Mouse (Mus musculus): ENCODE results near the gene Atxn2. TPM values are rescaled to one million over a fixed set of nuclear protein-coding genes. Genes with fewer than 3 reads are reported as not detected.

The Atxn2 gene
- total RNA-seq, 2 experiments from 2014 or later = 84.9 to 95.4 TPM

DNA sequence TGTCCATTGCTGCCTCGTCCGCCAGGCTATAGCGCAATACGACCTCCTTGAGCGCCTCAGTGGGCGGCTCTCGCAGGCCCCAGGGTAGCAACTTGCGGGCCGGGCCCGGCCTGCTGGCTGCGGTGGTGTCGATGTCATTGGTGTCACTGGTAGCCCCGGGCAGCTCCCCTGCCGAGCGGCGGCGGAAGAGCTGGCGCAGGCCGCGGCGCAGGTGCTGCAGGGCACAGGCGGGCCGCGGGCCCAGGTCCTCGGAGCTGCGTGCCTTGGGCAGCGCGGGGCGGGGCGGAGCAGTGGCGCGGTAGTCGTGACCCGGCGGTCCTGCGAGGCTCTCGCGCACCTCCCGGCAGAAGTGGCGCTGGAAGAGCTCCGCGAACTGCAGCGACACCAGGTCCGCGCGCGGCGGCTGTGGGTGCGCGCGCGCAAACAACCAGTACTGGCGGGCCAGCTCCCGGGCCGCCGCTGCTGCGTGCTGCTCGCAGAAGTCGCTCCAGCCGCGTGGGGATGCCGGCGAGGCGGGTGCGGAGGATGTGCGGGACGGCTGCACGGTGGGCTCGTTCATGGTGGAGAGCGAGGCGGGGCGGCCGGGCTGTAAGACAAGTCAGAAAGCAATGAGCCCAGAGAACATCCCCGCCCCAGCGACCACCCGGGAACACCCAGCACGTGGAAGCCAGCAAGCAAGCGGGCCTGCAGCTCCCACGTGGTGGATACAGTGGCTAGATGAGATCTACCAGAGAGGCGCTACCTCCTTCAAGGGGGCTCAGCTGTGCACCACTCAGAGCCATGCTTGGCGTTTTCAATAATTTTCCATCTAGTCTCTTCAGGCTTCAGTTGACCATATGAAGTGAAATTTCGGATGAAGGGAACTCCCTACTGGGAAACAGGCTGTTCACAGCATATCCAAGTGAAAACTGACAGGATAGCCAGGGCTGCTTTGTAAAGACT lies 117.6 kb downstream of the Atxn2 start:
- intact Hi-C loops (cut with DNase I) = no loop called here
- DNase-seq = no peak

DNA sequence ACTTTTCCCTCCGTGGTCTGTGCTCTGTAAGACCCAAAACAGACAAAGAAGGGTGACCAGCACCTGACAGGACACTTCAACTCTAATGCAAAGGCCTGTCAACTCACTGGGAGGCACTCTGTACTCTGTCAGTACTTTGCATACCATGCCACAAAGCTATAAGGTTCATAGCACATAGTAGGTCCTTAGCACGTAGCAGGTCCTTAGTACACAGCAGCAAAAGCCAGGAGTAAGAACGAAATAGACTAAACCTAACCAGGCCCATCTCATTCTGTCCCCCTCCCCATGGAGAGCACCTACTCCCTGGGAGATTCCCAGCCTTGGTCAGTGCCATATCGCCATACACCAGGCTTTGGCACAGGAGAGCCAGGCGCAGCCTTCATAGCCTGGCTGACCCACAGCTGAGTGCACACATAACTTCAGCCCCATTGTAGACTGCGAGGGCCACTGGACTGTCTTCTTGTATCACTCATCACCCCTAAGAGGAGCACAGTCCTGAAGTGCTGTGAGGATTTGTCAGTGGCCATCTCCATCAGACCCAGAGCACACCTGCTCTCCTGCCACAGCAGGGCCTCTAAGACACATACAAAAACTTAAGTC lies 120.0 kb downstream of the Atxn2 start:
- intact Hi-C loops (cut with DNase I) = no loop called here
- no peak for DNase-seq

DNA sequence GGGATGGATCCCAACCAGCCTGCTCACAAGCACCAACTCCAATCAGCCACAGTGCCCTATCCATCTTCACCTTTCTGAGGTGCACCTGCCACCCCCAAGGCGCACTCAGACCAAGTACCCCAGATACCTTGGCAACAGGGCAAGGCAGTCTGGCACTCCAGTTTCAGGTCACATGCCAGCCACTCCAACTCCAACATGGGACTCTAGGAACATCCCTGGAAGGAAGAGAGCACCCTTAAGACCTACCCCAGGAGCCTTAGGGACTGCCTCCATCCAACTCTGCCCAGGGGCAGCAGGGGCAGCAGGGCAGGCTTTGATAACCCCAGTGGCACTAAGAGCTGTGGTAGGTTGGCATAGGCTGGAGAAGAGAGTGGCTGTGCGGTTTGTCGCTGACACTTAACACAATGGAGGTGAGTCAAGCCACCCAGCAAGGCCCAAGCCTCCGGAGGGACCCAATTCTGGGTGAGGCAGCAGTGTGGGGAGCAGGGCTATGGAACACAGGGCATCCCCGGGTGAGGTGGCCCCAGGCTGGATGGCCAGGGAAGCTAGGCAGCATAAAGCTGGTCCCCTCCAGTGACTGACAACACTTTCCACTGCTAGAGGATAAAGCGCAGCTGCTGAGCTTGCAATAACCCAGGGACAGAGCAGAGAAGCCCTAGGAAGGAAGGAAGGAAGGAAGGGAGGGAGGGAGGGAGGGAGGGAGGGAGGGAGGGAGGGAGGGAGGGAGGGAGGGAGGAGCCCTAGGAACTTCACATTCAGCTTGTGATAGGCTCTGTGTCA lies 121.4 kb downstream of the Atxn2 start:
- no peak for DNase-seq
- intact Hi-C loops (cut with DNase I) = no loop called here

DNA sequence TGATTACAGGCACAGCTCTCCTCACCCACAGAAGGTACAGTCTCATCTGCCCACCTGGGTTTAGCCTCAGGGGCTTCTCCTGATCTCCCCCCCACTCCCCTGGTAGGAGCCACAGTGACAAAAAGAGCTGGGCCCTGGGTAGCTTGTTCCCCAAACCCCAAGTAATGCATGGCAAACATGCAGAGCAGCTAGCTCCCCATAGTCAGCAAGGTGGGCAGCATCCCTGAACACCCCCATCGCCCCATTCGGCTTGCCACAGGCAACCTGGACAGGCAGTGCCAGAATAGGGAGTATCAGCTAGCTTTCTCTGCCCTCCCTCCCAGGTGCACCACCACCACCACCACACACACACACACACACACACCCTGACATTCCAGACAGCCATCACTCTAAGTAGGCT lies 122.0 kb downstream of the Atxn2 start:
- intact Hi-C loops (cut with DNase I) = no loop called here
- no peak for DNase-seq

DNA sequence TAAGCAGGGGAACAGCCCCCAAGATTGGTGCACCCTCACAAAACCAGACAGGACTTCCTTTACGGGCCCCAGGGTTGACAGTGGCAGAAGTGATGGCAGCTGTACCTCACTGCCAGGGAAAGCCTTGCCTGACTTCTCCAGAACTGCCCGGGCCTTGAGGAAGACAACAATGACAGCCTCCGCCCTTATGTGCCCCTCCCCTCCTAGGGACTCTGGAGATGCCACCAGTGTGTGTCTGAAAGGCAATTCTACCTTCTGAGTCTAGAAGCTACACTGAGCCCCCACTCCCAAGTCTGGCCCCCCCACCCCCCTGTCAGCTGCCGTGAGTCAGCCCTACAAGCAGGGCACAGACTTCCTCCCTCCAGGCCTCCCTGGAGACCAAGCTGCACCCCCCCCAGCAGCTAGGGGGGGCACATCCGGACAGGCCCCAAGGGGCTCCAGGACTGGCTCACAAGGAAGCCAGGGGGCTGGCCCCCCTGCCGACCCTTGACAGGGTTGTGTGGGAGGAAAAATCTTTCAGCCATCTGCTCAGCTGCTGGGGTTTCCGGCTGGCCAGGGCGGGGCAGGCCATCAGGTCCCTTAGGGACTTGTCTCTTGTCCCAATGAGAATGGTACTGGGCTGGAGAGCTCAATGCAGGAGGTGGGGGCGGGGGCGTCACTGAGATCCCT lies 122.6 kb downstream of the Atxn2 start:
- intact Hi-C loops (cut with DNase I) = no loop called here
- peak in 1 of 2 experiments; percentile 67 for DNase-seq

DNA sequence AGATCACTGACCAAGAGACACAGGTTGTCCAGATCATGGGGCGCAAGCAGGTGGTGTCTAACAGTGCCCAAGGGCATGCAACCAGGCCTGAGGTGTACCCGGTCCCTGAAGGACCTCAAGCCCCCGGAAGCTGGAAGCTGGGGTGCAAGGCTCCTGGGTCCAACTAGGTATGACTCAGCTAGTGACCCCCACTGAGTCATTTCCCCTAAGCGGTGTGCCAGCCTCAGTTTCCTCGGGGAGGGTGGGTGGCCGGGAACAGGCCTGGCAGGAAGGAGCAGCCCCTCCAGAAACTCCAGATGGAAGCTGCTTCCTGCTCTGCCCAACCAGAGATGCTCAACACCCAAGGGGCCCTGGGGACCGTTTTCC lies 123.1 kb downstream of the Atxn2 start:
- no peak for DNase-seq

DNA sequence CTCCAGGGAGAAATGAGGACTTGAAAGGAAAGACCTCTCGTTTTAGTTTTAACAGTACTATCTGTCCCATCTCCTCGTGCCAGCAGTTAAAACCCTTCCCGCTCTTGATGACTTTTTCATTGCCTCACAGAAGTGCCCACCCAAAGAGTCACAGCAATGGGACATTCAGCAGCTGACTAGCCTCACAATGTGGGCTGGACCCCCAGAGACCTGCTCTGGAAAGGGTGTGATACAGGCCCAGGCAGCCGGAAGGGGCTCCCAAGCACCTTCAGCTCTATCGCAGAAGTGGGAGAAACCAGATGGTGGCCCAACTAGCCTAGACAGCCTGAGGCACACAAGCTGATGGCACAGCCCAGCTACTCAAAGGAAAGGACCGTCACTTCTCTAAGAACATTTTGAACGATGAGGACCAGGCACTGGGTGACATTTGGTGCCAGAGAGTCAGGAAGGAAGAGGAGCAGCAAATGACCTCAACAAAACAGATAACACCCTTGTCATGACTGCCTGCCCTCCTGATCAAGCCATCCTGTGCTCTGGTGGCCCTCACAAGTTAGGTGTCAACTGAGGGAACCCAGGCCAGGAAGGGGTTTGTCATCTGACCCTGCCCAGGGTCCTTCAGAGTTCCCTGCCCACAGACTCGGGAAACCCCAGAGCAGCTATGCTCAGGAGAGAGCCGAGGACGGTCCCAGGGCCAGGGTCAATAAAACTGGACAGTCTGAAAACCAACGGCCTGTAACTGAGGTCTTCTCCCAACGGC lies 124.0 kb downstream of the Atxn2 start:
- DNase-seq = no peak
- intact Hi-C loops (cut with DNase I) = loop anchor here (5.0 kb wide), 1 partner anchor 123 kb away; the partner anchor contains the start of gene Atxn2

More for the DNA sequence above, 123.1 kb downstream of the Atxn2 start:
- intact Hi-C loops (cut with DNase I) = no loop called here

DNA sequence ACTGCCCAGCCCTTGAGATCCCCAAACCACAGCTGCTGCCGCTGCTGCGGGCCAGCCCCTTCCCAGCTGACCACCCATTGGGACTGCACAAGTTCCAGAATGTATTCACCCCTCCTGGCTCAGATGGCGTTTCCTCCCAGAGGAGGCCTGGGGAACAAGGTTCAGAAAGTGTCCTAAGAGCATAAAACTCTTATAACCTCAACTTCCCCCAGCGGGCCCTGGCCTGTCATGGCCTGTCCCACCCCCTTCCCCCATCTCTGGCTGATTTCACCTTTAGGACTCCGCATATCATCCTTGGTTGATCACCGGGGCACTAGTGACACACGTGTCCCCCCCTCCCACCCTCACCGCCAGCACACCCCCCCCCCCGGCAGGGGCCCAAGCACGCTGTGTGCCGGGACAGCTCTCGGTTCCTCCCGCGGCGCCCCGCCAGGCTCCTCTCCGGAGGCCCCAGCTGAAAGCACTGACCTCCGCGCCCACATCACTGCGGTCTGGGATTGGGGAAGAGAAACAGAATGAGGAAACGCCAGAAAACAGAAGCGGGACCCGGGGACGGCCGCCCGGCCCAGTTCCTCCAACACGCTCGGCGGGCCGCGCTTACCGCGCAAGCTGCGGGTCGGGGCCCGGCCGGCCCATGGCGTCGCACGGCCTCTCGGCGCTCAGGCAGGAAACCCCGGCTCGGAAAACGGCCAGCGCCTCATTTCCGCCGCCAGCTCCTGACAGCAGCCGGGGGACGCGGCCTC lies 125.0 kb downstream of the Atxn2 start:
- intact Hi-C loops (cut with DNase I) = loop anchor here (5.0 kb wide), 1 partner anchor 124 kb away; the partner anchor contains the start of gene Atxn2
- DNase-seq = peak in 1 of 2 experiments; percentile 71

DNA sequence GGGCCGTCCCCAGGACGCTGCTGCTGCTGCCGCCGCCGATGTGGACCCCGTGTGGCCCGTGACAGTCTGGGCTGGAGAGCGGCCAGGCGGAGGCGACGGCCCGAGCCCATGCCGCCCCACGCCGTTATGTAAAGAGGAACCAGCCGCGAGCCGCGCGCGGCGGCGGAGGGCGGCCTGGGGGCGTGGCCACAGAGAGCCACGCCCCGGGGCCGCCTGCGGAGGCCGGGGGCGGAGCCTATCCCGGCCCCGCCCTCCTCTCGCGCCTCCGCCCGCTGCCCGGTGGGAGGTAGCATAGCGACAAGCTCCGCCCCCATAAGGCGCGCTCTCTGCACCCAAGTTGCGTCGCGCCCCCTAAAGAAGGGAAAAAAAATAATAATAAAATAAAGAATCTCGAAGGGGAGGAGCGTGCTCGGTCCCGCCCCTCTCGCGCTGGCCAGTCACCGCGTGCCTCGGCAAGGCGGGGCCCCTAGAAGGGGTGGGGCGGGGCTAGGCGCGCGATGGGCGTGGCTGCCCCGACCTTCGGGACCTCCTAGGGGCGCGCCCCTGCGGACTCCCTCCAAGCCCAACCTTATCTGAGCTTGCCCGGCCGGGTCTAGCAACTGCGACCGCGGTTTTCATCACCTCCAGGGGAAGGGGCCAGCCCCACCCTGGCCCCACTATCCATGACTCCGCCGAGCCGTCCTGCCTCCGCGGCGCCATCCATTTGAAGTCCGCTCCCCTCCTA lies 125.7 kb downstream of the Atxn2 start:
- intact Hi-C loops (cut with DNase I) = loop anchor here (5.0 kb wide), 1 partner anchor 125 kb away; the partner anchor contains the start of gene Atxn2

DNA sequence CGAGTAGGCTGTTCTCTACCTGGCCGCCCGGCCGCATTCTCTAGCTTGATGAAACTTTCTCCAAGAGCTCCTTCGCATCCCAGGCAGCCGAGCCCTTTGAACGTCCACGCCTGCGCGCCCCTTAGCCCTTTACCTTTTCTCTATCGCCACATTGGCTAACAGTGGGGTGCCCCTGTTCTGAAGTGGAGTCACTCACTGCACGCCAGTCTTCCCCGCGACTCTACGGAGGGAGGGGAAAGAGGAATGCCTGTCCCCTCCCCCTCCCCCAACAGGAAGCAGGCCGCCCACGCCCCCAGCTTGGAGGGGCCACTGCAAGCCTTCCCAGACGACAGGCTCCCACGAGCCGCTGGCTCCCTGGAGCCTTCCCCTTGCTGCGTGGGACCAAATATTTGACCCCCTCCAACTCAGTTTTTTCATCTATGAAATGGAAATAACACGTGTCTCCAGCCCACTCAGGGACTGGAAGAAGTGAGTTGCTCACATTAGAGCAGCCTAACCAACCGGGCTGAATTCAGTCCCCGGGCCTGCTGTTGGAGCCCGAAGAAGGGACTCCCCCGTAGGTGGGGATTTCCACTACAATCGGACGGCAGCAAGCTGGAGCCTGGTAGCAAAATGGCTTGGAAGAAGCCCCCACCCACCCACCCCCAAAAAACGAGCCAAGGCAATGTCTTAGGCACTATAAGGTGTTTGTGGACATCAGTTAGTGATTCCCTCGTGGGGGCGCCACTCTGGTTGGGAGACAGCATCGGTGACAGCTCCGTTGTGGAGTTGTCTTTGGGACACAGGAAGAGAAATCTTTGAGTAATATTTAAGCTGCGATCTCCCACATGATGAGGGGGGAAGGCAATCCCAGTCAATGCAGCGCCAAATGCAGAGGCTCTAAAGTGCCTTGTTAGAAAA lies 126.6 kb downstream of the Atxn2 start, which contains the start of gene Sh2b3:
TSS of gene Sh2b3 (minus strand) at position 206 of the 900 bp plus-strand sequence.
- intact Hi-C loops (cut with DNase I) = loop anchor here (5.0 kb wide), 1 partner anchor 125 kb away; the partner anchor contains the start of gene Atxn2

More for the DNA sequence above, 125.7 kb downstream of the Atxn2 start:
- peak; percentile 90 to 91 for DNase-seq

DNA sequence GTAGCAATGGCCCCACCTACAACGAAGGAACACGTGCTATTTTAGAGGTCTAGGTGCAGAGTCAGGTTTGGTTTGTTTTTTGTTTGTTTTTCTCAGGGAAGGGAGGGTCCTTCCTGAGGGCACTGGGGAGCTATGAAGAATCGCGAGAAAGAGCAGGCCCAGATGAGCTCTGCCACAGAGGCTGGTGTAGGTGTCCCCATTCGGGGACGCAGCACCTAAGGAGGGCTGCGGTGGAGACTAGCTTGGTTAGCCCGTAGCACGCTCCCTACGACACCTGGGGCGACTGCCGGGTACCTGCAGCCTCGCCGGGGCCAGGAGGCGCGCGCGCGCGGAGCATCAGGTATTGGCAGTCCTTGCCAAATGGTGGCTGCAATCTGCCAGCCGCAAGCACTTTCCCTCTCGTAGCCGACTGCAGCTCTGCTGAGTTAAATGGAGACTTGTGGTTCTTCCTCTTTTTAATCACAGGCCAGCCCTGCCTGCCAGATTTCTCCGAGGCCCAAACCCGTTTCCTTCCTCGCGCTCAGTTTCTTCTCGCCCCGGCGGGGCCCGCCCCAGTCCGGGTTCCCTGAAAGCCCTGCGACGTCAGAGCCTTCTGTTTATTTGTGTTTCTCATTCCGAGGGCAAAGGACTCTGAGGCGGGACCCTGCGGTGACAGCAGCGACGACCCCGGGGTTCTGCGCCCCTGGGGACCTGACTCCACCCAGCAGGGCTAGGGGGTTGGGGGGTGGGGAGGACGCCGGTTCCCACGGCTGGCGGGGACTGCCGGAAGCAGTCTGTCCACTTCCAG lies 127.4 kb downstream of the Atxn2 start:
- intact Hi-C loops (cut with DNase I) = loop anchor here (5.0 kb wide), 1 partner anchor 126 kb away; the partner anchor contains the start of gene Atxn2
- DNase-seq = peak in 1 of 2 experiments; percentile 50

More for the DNA sequence above, 126.6 kb downstream of the Atxn2 start, which contains the start of gene Sh2b3:
- DNase-seq = peak in 1 of 2 experiments; percentile 49

DNA sequence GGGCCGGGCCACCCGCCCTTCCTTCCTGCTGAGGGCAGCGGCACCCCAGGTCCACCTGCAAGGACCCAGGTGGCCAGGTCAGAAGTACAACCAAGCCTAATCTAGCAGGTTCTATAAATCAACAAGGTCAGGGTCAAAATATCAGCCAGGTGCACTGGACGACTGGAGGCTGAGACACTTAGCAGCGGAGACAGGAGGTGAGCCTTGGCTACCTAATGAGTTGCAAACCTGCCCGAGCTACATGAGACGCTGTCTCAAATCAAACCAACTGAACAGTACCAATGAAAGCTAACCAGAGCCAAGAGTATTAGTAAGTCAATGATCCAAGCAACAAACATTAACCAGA lies 128.0 kb downstream of the Atxn2 start:
- DNase-seq = no peak
- intact Hi-C loops (cut with DNase I) = loop anchor here (5.0 kb wide), 1 partner anchor 127 kb away; the partner anchor contains the start of gene Atxn2

DNA sequence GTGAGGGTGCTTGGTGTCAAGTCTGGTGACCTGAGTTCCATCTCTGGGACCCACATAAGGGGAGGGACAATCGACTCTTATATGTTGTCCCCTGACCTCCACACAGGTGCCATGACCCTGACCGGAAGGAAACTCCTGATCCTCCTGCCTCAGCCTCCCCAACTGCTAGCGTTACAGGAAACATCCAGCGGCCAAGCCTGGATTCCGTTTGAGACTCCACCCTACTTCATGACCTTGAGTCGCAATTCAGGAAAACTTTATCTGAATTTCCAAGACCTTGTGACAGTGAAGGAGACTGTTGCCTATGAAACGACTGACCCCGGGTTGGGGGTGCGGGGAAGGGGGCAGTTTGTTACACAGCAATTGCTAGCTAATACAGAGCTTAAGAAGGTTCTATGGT lies 130.4 kb downstream of the Atxn2 start:
- intact Hi-C loops (cut with DNase I) = loop anchor here (10.0 kb wide), 1 partner anchor 47 kb away; no protein-coding TSS in a partner anchor
- DNase-seq = no peak

DNA sequence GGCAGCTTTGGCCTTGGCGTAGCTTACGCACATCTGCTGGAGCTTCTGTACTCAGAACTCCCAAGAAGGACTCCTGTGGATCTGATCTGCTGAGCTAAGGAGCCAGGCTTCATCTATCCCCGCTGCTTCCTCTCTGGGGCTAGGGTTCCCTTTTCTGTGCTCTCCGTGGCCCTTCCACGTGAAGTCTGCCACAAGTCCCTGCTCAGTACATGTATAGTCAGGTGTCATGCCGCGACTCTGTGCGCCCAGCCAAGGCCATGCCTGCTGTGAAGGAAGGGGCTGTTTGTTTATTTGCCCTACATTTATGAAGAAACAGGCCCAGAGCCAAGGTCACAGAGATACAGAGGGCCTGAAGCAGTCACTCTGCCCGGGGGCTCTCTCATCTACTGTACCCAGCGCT lies 130.8 kb downstream of the Atxn2 start:
- DNase-seq = no peak
- intact Hi-C loops (cut with DNase I) = loop anchor here (2.0 to 10.0 kb wide), 2 partner anchors 27 to 47 kb away; no protein-coding TSS in a partner anchor

DNA sequence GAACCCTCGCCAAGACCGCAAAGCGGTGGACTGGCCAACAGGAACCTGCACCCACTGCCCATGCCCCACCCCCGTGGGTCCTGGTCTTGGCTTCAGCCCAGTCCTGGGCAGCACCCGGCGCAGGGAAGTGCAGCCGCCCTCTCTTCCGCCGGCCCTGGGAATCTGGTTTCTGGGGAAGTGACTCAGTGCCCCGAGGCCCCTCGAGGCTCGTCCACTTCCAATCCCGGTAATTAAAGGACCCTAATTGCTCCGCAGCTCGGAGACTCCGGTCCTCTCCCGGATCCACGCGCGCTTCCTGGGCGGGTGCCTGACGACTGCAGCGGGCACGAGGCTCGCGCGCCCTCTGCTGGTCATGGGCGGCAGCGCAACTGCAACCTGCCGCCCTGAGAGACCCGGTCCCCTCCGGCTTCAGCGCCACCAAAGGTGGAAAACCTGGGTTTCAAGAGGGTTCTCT lies 131.6 kb downstream of the Atxn2 start:
- intact Hi-C loops (cut with DNase I) = loop anchor here (2.0 to 10.0 kb wide), 2 partner anchors 28 to 48 kb away; no protein-coding TSS in a partner anchor
- peak; percentile 77 to 81 for DNase-seq

All from gastrocnemius, postnatal 36 days (tissue).